Mouse (Mus musculus) testis, adult 2 months (tissue): ENCODE results near the gene S100a2.

Experiments
- CTCF ChIP-seq: fragments of 200-500 bp; IDR thresholded peaks from 2 replicates; pipeline ENCODE4 v1.5.1; 2012; ENCODE audit warnings: low read depth, mild to moderate bottlenecking, inconsistent platforms, low read length, moderate library complexity; ENCODE audit not compliant: control insufficient read depth, insufficient read depth, insufficient replicate concordance
- POLR2A ChIP-seq: fragments of 200-500 bp; IDR thresholded peaks from 2 replicates; pipeline ENCODE4 v1.6.1; 2012; ENCODE audit warnings: low read depth, mild to moderate bottlenecking, inconsistent platforms, low read length, moderate library complexity; ENCODE audit not compliant: control insufficient read depth

DNA sequence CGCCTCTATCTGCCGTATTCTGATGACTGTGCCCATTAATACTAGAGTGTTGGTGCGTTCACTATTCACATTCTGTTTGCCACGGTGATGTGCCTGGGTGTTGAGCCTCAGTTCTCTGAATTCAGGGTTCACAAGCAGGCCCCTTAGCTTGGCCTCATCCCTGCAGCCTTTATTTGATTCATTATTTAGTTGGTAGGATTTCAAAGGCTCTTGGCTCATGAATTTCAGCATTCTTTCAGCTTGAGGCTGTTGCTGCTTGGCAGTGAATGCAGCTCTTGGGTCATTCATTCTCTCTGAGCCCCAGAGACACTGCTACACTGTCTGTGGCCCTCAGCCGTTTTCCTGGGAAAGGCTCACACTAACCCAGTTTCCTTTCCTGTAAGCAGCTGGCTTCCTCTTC is 34.1 kb upstream of the S100a2 start:
- TF ChIP-seq CTCF, result no peak
- TF ChIP-seq POLR2A, result no peak
